Mouse (Mus musculus) liver (tissue): ENCODE results near the gene B9d2.

Experiments used
- DNase-seq: peaks from one replicate; pipeline ENCODE4 v3.0.0-alpha.2; 2020; ENCODE audit warnings: mixed read lengths

Gene B9d2

DNA sequence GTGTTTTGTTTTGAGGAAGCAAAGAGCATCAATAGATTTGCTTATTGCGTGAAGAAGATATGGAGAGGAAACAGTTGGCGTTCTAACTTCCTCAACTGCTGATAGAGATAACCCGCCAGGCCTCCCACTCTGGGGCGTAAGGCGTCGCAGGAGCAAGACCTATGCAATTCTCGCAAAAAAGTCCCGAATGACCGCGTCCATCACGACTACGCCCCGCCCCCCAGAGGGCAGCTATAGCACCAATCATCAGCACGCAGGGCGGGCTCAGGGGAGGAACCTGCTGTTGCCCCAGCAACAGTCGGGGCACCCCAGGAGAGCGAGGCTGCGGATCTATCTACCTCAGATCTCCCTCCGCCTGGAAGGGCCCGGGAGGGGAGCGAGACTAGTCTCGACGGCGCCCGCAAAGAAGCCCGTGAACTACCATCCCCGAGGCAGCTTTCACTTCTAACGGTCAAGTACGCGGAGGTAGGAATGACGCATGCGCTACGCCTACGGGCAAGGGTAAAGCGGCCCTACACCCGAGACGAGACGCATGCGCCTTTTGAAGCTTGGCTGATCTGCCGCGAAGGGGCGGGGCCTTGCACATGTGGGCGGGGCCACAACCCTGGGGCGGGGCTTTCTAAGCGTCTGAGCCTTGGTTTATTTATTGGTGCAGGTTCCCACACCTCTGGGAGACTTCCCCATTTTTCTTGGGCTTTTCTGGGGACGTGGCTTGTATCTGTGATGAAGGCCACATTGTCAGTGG, at the start of gene B9d2:
B9d2 (plus strand) TSS at position 267 of the 745 bp plus-strand sequence.
- DNase-seq, result peak; percentile 98

DNA sequence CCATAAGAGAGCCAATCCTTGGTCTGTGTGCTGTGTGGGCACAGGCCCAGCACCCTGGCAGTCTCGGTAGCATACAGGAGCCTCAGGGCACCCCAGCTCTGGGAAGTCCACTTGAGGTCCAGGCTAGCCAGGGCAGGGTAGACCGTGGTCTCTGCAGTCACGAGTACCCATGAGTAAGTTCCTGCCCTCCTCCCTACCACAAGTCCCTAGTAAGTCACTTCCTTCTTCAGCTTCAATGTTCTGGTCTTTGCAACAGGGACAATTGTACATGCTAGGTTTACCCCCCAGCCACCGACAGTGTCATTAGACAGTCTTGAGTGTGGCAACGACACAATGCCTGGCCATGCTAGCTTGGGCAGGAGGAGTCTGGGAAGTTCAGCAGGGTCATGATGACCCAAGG, 47.9 kb upstream of the B9d2 start:
- DNase-seq, result no peak

DNA sequence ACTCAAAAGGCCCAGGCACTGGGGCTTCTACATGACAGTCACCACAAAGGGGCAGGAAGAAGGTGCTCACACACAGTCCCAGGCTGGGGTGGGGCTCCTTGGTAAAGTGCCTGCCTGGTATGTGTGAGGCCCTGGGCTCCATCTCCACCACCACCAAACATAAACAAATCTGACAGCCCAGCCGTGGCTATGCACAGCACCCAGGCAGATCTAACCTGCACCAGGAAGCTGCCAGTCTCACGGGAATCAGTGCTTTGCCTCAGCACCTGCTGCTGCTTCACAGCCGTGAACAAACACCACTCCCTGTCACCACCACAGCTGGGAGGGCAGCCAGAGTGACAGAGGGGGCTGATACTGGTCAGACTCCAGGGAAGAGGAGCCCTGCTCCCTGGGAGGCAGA, 44.2 kb upstream of the B9d2 start:
- no peak for DNase-seq

DNA sequence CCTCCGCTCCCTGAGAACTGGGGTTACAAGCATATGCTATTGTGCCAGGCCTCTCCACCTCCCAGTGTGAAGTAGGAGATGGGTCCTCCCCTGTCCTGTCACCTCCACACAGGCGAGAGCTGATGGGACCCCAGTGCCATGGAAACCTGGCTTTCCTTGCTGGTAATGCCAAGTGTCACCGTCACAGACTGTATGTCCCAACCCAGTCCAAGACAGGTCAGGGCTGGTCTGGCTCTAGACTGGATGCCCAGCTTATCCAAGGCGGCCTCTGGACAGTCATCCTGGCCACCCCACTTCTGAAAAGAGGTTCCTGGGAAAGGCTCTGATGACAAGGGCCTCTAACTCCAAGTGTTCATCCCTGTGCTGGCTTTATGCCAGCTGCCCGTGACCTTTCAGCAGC, 43.5 kb upstream of the B9d2 start:
- no peak for DNase-seq

DNA sequence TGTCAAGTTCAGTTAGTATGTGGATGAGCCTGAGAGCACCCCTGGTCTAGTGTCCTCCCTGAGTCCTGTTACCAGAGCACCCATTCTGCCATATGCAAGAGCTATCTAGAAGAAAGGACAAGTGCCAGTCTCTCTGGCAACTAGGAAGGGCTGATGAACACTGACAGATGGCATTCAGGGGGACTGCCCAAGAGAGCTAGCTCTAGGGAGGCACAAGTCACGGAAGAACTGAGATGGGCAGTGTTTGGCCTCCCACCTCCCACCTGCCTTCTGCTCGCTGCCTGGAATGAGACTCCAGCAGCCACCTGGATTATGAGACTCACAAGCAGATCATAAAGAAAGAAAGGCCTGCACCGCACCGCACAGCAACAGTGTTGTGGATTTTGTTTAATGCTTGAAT, 40.8 kb upstream of the B9d2 start:
- no peak for DNase-seq

DNA sequence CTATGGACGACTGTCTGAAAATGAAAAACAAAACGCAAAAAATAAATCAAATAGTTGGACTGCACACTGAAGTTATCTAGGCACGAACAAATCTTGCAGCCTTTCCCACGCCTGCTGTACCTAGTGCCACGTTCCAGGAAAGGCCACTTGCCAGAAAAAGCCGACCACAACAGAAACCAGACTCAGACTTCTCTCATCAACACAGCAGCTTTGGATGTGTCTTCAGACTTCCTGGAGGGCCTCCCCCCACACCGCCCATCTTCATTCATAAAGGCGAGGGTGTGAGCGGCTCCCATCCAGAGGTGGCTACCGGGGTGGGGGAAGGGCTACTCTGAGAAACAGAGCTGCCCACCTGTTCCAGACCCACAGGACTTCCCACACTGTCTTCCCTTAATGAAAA, 36.4 kb upstream of the B9d2 start:
- DNase-seq, result no peak

DNA sequence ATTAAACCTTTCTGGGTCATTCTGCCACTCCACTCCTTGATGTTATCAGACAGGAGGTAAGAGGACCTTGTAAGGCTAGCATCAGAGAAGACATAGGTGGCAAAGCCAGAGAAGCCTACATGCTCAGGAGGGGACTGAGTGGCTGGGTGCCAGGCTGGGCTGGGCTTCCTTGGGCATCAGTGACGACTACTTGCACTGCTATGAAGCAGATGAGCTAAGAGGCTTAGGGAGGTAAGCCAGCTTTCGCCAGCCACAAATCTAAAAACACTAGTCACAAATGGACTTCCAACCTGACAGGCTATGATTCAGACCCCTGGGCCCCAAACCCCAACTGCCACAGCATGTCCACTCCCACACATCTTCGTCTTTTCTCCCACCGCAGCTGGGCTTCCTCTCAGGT, 35.9 kb upstream of the B9d2 start:
- no peak for DNase-seq

DNA sequence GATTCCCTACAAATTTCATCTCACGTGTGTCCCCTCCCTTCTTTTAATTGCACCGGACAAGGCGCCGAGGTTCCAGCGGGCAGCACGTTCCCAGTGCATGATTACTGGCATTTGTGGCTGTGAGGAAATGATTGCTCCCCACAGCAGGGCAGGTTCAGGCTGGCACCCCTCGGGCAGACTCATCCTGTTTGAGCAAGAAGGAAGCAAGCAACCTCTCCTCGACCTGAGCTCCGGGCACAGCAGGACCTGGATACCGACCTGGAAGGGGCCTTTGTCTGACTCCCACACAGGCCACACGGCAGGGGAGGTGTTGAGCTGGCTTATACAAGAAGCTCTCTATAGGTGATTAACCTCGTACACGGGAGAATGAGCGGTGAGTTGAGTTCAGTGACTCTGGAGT, 35.5 kb upstream of the B9d2 start:
- DNase-seq, result no peak

DNA sequence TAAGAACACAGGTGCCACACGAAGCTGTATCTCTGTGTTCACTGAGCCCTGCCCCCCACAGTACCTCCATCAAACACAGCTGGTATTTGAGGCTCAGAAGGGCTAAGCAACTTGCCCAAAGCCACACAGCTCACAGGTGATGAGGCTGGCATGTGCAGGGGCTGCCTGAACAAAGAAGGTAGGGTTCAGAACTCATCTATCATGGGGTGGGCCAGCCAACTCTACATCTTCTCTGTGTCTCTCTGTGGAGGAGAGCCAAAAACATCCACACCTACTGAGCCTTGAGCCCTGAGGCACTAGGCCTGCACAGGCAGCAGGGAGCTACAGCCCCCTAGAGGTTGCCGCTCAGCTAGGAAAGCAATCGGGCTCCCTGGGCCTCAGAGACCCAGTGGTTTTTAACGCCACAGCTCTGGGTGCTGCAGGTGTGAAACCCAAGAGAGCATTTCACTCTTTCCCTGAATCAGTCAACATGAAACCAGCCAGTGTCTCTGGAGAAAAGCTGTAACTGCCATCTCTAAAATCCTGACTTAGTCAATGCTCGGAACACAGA, 32.9 kb upstream of the B9d2 start:
- peak; percentile 27 for DNase-seq

DNA sequence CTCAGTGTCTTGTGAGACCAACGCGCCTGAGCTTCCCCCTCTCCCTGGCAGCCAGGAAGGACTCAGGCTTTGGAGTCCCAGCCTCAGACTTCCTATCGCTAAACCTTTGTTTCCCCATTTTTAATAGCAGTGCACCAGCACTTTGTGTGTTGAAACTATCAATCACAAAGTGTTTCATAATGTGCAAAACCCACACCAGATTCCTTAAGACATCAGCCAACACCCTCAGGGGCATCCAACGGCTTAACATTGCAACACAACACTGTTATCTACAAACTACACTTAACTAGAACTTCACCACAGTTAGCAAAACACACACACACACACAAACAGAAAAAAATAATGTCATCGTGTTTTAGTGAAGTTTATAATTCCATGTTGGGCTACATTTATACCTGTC, 30.7 kb upstream of the B9d2 start:
- no peak for DNase-seq

DNA sequence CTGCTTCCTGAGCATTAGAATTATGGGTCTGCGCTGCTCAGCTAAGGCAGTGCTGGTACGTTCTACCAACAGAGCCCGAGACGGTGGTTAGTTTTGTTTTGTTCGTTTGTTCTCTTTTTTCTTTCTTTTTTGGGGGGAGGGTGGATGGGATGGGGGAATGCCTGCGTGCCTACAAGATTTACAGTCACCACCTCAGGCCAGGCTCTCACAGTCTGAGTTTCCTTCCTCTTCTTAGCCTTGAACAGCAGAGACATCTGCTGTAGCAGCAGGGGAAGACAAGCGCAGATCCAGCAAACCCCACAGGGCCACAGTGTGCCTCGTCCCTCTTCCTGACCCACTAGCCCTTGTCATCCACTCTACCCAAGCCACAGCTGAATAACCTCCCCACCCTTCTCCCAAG, 29.3 kb upstream of the B9d2 start:
- DNase-seq, result peak; percentile 31

DNA sequence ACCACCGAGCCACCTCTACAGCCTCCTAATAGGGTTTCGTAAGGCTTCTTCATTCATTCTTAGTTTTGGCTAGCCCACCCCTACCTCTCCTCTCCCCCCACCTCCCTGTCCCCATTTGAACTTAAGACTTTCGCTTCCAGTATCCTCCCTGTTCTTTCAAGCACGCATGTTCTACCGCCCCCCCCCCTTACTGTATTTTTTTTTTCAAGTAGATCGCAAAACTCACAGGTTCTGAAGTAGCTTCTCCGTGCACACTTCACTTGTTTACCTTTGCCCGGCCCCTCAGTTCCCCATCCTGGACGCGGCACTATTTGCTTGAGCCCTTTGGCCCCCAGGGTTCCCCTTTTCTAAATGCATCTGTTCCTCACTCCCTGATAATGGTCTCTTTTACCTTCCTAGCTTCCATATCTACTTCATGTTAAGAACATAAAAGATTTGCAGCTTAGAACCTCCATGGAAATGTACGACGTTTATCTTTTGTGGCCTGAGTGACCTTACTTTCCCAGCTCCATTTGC, 28.3 kb upstream of the B9d2 start:
- DNase-seq, result no peak

DNA sequence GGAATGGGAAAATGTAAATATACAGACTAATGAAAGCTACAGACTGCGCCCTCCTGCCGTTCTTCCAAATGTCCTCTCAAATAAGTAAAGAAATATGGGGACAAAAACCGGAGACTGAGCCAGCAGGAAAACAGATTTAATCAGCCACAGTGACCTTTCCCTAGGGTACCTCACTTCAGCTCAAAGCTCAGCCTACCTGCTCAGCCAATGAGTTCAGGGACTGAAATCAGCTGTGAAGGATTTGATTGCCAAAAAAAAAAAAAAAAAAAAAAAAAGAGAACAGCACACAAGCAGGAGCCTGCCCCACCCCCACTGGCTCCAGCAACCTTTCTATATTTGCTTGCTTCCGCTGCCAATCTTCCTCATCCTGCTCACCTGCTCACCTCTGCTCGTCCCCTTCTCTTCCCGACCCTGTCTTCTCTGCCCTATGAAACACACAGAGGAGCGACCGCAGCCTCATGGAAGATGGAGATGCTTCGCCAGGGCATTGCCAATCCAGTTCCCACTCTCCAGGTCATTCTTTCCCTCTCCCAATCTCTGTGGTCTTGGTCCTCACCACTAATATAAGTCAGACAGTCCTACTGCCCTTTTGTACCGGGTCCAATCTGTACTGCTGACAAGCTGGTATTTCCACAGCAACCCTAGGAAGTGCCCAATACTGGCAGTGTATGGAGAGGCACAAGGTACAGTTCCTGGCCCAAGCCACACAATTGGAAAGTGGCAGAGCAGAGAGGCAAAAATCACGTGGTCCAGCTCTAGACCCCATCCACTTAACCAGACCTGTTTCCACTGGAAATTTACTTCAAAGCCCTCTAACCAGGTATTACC, 24.8 kb upstream of the B9d2 start:
- no peak for DNase-seq

DNA sequence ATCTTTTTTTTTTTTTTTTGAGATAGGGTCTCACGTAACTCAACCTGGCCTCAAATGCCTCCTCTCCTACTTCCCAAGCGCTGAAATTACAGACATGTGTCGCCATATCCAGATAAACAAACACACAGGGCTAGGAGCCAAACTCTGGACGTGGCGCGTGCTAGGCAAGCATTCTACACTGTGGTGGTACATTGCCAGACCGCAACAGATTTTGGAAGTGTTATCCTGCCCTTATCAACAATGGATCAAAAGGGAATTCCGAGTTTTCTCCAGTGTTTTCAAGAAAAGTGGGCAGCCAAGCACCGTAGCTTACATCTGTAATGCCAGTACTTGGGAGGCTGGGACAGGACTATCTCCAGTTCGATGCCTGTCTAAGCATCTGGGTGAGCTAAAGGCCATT, 22.8 kb upstream of the B9d2 start:
- no peak for DNase-seq

DNA sequence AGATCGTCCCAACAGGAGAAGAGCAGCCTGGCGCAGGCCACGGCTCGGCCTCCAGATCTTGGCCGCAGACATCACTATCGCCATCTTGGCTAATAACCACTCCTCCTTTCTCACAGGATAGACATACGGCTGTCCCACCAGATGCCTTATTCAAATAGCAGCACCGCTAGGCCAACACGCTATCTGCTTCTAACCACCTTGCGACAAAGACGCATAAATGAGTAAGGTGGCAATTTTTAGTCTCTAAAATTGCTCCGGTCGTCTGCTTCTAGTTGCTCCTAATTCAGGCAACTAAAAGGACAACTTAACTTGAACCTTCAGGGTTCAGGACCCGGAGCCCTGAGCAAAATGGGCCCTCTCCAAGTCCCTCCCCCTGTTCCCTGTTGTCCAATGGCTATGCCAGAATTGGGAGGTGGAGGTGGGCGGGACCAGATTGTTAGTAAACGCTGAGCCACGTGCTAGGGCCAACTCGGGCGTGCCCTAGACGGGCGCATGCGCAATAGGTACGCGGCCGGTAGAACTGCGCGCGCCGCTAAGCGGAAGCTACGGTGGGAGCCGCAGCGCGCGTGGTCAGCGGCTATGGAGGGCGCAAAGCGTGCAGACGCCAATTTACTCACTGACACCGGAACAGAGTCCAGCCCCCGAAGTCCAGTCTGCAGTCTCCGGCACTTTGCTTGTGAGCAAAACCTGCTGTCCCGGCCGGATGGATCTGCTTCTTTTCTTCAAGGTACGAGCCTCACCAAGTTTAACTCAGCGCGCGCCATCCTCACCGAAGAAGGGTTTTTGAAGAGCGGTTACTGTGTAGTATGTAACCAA, 21.7 kb upstream of the B9d2 start, which contains the start of the genes Bckdha and Exosc5:
Bckdha (minus strand) TSS at position 325 of the 816 bp plus-strand sequence.
Exosc5 (plus strand) TSS at position 508 of the 816 bp plus-strand sequence.
- peak; percentile 98 for DNase-seq

DNA sequence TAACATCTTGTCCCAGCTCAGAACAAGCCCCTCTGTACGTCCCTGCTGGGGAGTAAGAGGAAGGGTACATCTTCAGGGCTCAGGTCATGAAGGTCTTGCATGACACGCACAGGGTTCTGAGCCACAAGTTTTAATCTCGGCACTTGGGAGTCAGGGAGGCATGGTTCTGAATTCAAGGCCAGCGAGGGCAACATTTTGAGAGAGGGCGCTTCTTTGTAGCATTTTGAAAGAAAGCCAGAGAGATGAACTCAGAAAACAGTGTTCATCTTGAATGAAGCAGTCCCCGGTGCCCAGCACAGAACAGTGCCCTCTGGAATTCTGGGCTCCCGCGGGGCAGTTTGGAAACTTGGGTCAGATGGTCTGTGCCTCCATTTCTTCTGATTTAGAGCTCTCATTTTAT, 14.2 kb upstream of the B9d2 start:
- DNase-seq, result no peak

DNA sequence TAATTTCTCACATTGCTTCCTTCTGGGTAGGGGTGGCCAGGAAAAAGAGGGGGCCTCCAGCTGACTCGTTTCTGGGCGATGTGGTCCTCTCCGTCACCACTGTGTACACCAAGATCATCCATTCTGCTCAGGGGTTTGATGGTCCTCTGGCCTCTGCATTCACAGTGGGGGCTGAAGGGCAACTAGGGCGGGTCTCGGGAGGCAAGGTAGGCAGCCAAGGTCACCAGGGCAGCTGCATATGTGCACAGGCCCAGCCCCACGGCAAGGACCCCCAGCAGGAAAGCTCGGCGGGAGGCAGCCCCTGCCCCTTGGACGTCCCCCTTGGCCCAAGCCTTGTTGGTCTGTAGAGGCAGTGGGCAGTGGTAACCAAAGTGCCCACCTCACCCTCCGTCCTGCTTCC, 11.4 kb upstream of the B9d2 start:
- no peak for DNase-seq

DNA sequence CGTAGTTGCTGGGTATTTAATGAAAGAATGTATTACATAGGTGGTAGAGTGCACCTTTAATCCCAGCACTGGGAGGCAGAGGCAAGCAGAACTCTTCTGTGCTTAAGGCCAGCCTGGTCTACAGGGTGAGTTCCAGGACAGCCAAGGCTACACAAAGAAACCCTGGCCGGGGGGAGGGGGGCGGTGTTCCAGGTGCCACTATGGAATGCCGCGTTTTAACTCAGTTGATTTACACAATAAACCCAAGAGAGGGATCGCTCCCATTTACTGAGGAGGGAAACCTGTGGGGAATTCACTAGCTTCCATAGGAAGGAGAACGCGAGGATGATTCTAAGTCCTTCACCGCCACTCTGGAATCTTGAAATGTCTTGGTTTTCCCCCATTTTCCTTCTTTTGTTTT, 10.9 kb upstream of the B9d2 start:
- no peak for DNase-seq

DNA sequence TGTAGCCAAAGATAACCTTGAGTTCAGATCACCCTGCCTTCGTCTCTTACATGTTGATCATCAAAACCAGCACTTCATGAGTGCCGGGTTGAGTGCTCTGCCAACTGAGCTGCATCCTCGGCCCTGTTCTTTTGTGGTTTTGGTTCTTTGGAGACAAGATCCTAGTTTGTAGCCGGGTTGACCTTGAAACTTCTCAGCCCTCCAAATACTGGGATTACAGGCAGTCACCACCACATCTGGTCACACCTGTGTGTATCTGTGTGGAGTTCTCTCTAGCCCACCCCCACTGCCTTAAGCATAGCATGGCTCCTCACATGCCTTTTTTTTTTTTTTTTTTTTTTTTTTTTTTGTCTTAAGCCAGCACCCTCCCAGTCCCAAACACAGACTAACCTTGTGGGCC, 10.5 kb upstream of the B9d2 start:
- DNase-seq, result no peak

DNA sequence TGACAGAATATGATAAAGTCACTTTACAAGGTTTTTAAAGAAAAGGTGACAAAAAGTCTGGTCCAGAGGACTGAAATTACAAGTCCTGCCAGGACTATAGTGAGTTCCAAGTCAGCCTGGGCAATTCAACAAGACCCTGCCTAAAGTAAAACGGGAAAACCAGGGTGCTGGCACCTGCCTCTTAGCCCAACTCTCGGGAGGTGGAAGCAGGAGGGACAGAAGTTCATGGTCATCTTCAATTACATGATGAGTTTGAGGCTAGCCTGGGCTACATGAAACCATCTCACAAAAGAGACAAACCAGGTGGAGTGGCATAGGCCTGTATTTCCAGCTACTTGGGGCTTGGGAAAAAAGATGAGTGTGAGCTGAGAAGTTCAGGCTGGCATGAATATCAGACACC, 8.9 kb upstream of the B9d2 start:
- no peak for DNase-seq

DNA sequence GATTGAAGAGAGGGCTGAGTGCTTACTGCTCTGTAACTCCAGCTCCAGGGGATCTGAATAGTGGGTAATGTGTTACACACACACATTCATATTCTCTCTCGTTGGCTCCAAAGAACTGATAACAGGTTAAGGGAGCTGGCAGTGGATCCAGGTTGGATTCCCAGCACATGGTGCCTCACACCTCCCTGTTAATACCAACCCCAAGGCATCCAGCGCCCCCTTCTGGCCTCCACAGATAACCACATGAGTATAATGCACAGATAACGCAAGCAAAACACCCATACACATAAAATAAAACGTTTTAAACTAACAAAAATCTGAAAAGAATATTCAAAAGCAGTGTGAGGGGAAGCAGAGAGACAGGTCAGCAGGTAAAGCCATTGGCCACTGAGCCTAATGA, 8.1 kb upstream of the B9d2 start:
- DNase-seq, result no peak

DNA sequence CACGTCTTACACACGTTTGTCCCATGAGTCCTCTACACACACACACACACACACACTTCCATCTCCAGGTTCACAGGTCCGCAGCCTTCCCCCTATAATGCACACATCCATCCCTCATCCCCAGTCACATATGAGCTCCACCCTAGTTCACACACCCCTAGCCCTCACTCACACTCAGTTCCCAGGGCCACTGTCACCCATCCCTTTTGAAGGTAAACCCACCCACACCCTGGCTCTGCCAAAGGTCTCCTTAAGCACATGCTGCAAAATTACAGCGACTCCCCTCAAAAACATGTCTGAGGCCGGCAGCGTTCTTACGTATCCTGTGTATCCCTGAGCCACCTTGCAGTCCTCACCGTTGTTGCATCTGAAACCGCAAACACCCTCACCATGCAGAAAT, 6.3 kb upstream of the B9d2 start:
- no peak for DNase-seq
